Mouse (Mus musculus) forebrain, embryonic 12.5 days (tissue): ENCODE data around the gene Rab6b. TPM values are rescaled to one million over a fixed set of nuclear protein-coding genes. Genes with fewer than 3 reads are reported as not detected.
A peak's percentile ranks its signal among the peaks of the same experiment; 100 is the strongest.

Experiments
- ATAC-seq: fragments of 200-750 bp; cut with Nextera tagmentation; 2 replicates; pipeline ENCODE4 v1.8.0; 2017; ENCODE audit warnings: moderate TSS enrichment; ENCODE audit not compliant: low FRiP score
- H3K27ac ChIP-seq: fragments of 300-500 bp; sonication (generic); 2 replicates; pipeline ENCODE4 v1.5.1; 2016; ENCODE audit warnings: mild to moderate bottlenecking
- H3K27me3 ChIP-seq: fragments of 300-500 bp; sonication (generic); 2 replicates; pipeline ENCODE4 v1.6.1; 2016; ENCODE audit warnings: mild to moderate bottlenecking
- H3K36me3 ChIP-seq: fragments of 300-500 bp; sonication (generic); replicated peaks from 2 replicates; pipeline ENCODE4 v1.6.1; 2016; ENCODE audit warnings: mild to moderate bottlenecking
- H3K4me1 ChIP-seq: fragments of 300-500 bp; sonication (generic); 2 replicates; pipeline ENCODE4 v1.6.1; 2016
- H3K4me2 ChIP-seq: fragments of 300-500 bp; sonication (generic); 2 replicates; pipeline ENCODE4 v1.6.1; 2016; ENCODE audit warnings: mild to moderate bottlenecking, moderate library complexity
- H3K4me3 ChIP-seq: fragments of 300-500 bp; sonication (generic); replicated peaks from 2 replicates; pipeline ENCODE4 v1.5.1; 2016; ENCODE audit warnings: mild to moderate bottlenecking
- H3K9ac ChIP-seq: fragments of 300-500 bp; sonication (generic); 2 replicates; pipeline ENCODE4 v1.6.1; 2016; ENCODE audit warnings: mild to moderate bottlenecking
- H3K9me3 ChIP-seq: fragments of 300-500 bp; sonication (generic); 2 replicates; pipeline ENCODE4 v1.6.1; 2016
- WGBS: fragments of 180-500 bp; shearing (Covaris S2); methylation state at CpG from one replicate; pipeline ENCODE4 v1.1.7; 2016; 5-methylcytosine and 5-hydroxymethylcytosine counted together
- polyA plus RNA-seq: library from polyadenylated mRNA; unstranded; fragments of >200 nt; fragmentation: Nextera tagmentation; extraction: Ambion mirVana; gene quantifications from 2 replicates; pipeline ENCODE4 v1.2.1, GENCODE M21; 2016

Gene Rab6b
- polyA plus RNA-seq, 1 experiment from 2014 or later, result 35.8 TPM

- 67% methylated on average over 4 of the region's 4 CpGs for WGBS
- H3K9ac ChIP-seq, result no peak overlapping the region
- peaks cover 12% of the 10 kb centered on the region for H3K4me1 ChIP-seq
- no peak for ATAC-seq
- H3K4me2 ChIP-seq, result no peak overlapping the region
- H3K27ac ChIP-seq, result no peak overlapping the region
- H3K9me3 ChIP-seq, result no peaks in the 10 kb centered on the region
- H3K36me3 ChIP-seq, result peaks cover 33% of the 10 kb centered on the region
- no peaks in the 10 kb centered on the region for H3K27me3 ChIP-seq
- no peak overlapping the region for H3K4me3 ChIP-seq
Observed at GRCm38 (mm10) chr9:103184855-103185254, 73.3 kb downstream of the Rab6b start.

- Histone ChIP-seq H3K27ac (no peak overlapping the region), H3K4me2 (no peak overlapping the region), H3K27me3 (no peaks in the 10 kb centered on the region), H3K36me3 (peaks cover 44% of the 10 kb centered on the region), H3K4me3 (no peak overlapping the region), H3K9me3 (no peaks in the 10 kb centered on the region), H3K9ac (no peak overlapping the region), H3K4me1 (peaks cover 3% of the 10 kb centered on the region)
- WGBS, result 95% methylated on average over 8 of the region's 8 CpGs
- no peak for ATAC-seq
Observed at GRCm38 (mm10) chr9:103185946-103186345, 74.4 kb downstream of the Rab6b start.

- peaks cover 51% of the 10 kb centered on the region for H3K36me3 ChIP-seq
- no peaks in the 10 kb centered on the region for H3K4me1 ChIP-seq
- no peak overlapping the region for H3K4me2 ChIP-seq
- H3K4me3 ChIP-seq, result no peak overlapping the region
- WGBS, result 79% methylated on average over 9 of the region's 9 CpGs
- H3K9ac ChIP-seq, result no peak overlapping the region
- H3K9me3 ChIP-seq, result no peaks in the 10 kb centered on the region
- H3K27me3 ChIP-seq, result no peaks in the 10 kb centered on the region
- H3K27ac ChIP-seq, result no peak overlapping the region
- 0 out of 2 replicates have a peak, but pooled peaks have one; percentile 12 for ATAC-seq
Observed at GRCm38 (mm10) chr9:103186747-103187146, 75.2 kb downstream of the Rab6b start.

GRCm38 (mm10) chr9:103188416-103188815, 76.8 kb downstream of the Rab6b start:
- Histone ChIP-seq H3K4me1 (no peaks in the 10 kb centered on the region), H3K9ac (no peak overlapping the region), H3K4me3 (no peak overlapping the region), H3K36me3 (peaks cover 63% of the 10 kb centered on the region), H3K27me3 (no peaks in the 10 kb centered on the region), H3K4me2 (no peak overlapping the region), H3K27ac (no peak overlapping the region), H3K9me3 (no peaks in the 10 kb centered on the region)
- 89% methylated on average over 4 of the region's 4 CpGs for WGBS
- no peak for ATAC-seq

- Histone ChIP-seq H3K9ac (peak within 1 kb of the TSS; percentile 89), H3K4me2 (peak within 1 kb of the TSS; percentile 64), H3K9me3 (no peaks in the 10 kb centered on the region), H3K27ac (peak within 1 kb of the TSS; percentile 87), H3K27me3 (no peaks in the 10 kb centered on the region), H3K4me3 (peak within 1 kb of the TSS; percentile 91), H3K4me1 (peaks cover 9% of the 10 kb centered on the region), H3K36me3 (peaks cover 23% of the 10 kb centered on the region)
- ATAC-seq, result peak; percentile 99
- under 1% methylated on average over 45 of the region's 45 CpGs for WGBS
Observed at GRCm38 (mm10) chr9:103201561-103202260, 90.1 kb downstream of the Rab6b start, which contains the start of gene Srprb. Gene Srprb (minus strand): TSS chr9:103202137.

- H3K36me3 ChIP-seq, result no peaks in the 10 kb centered on the region
- 90% methylated on average over 5 of the region's 5 CpGs for WGBS
- ATAC-seq, result no peak
- H3K9me3 ChIP-seq, result no peaks in the 10 kb centered on the region
- H3K9ac ChIP-seq, result no peak overlapping the region
- no peak overlapping the region for H3K4me2 ChIP-seq
- no peak overlapping the region for H3K27ac ChIP-seq
- no peaks in the 10 kb centered on the region for H3K27me3 ChIP-seq
- H3K4me3 ChIP-seq, result no peak overlapping the region
- H3K4me1 ChIP-seq, result peaks cover 5% of the 10 kb centered on the region
Observed at GRCm38 (mm10) chr9:103205786-103206185, 94.2 kb downstream of the Rab6b start.

- Histone ChIP-seq H3K9ac (no peak overlapping the region), H3K36me3 (no peaks in the 10 kb centered on the region), H3K27ac (no peak overlapping the region), H3K4me2 (peak overlapping the region; percentile 47), H3K27me3 (no peaks in the 10 kb centered on the region), H3K9me3 (no peaks in the 10 kb centered on the region), H3K4me1 (no peaks in the 10 kb centered on the region; the same call in 1 of the 2 replicates), H3K4me3 (peak overlapping the region; percentile 19; the same call in 1 of the 2 replicates)
- ATAC-seq, result peak; percentile 82
- 8% methylated on average over 16 of the region's 16 CpGs for WGBS
Observed at GRCm38 (mm10) chr9:103207846-103208245, 96.3 kb downstream of the Rab6b start.

- Histone ChIP-seq H3K4me3 (no peak overlapping the region), H3K27me3 (no peaks in the 10 kb centered on the region), H3K4me1 (no peaks in the 10 kb centered on the region; the same call in 1 of the 2 replicates), H3K4me2 (no peak overlapping the region), H3K27ac (no peak overlapping the region), H3K36me3 (no peaks in the 10 kb centered on the region), H3K9me3 (no peaks in the 10 kb centered on the region), H3K9ac (no peak overlapping the region)
- 50% methylated on average over 6 of the region's 6 CpGs for WGBS
- ATAC-seq, result no peak
Observed at GRCm38 (mm10) chr9:103208802-103209423, 97.3 kb downstream of the Rab6b start.

GRCm38 (mm10) chr9:103212654-103213420, 101.2 kb downstream of the Rab6b start:
- Histone ChIP-seq H3K36me3 (no peaks in the 10 kb centered on the region), H3K9me3 (no peaks in the 10 kb centered on the region), H3K4me3 (no peak overlapping the region), H3K4me1 (no peaks in the 10 kb centered on the region; the same call in 1 of the 2 replicates), H3K9ac (no peak overlapping the region), H3K4me2 (no peak overlapping the region), H3K27me3 (no peaks in the 10 kb centered on the region), H3K27ac (no peak overlapping the region)
- ATAC-seq, result no peak
- WGBS, result 84% methylated on average over 28 of the region's 28 CpGs

GRCm38 (mm10) chr9:103213631-103214030, 102.0 kb downstream of the Rab6b start:
- H3K9me3 ChIP-seq, result no peaks in the 10 kb centered on the region
- no peaks in the 10 kb centered on the region for H3K4me1 ChIP-seq
- H3K4me3 ChIP-seq, result no peak overlapping the region
- WGBS, result 71% methylated on average over 2 of the region's 2 CpGs
- no peak for ATAC-seq
- no peak overlapping the region for H3K4me2 ChIP-seq
- H3K36me3 ChIP-seq, result no peaks in the 10 kb centered on the region
- no peaks in the 10 kb centered on the region for H3K27me3 ChIP-seq
- no peak overlapping the region for H3K9ac ChIP-seq
- H3K27ac ChIP-seq, result no peak overlapping the region

GRCm38 (mm10) chr9:103214281-103214680, 102.7 kb downstream of the Rab6b start:
- WGBS, result 81% methylated on average over 6 of the region's 6 CpGs
- no peak overlapping the region for H3K27ac ChIP-seq

GRCm38 (mm10) chr9:103224721-103225120, 113.1 kb downstream of the Rab6b start:
- WGBS, result 92% methylated on average over 7 of the region's 7 CpGs

More at GRCm38 (mm10) chr9:103214281-103214680, 102.7 kb downstream of the Rab6b start:
- Histone ChIP-seq H3K4me2 (no peak overlapping the region), H3K4me1 (no peaks in the 10 kb centered on the region), H3K9ac (no peak overlapping the region), H3K4me3 (no peak overlapping the region), H3K27me3 (no peaks in the 10 kb centered on the region), H3K36me3 (no peaks in the 10 kb centered on the region), H3K9me3 (no peaks in the 10 kb centered on the region)
- no peak for ATAC-seq

More at GRCm38 (mm10) chr9:103224721-103225120, 113.1 kb downstream of the Rab6b start:
- Histone ChIP-seq H3K9me3 (no peaks in the 10 kb centered on the region), H3K4me1 (no peaks in the 10 kb centered on the region), H3K36me3 (no peaks in the 10 kb centered on the region), H3K4me2 (no peak overlapping the region), H3K27me3 (no peaks in the 10 kb centered on the region), H3K27ac (no peak overlapping the region), H3K9ac (no peak overlapping the region), H3K4me3 (no peak overlapping the region)
- no peak for ATAC-seq
